In genomic region chr17:70305021-70305420, GRCm38 (mm10) we compare ENCODE assay signal across 21 mouse cellular contexts.
DNase-seq lines count a peak whose midpoint lies in the region; ATAC-seq and TF ChIP-seq lines count a peak whose summit lies in the region.
"Had no signal": no experiment of that assay in that cellular context is flagged by ENCODE, and none has a peak within 500 bp of the region (broad histone marks: within the 10 kb centered on the region; RNA-seq: fewer than 3 reads in every experiment).

No protein-coding gene starts in this region.

- no peak overlapping the region for H3K9ac ChIP-seq in heart, adult 2 months (ENCODE audit: low read depth, low read length)
- H3K9ac ChIP-seq: heart, embryonic 15.5 days; hindbrain, embryonic 14.5 days had no signal

- no peak for TF ChIP-seq POLR2A in cerebellum, adult 2 months (IDR thresholded peaks at IDR 0.05; ENCODE audit: borderline replicate concordance, insufficient read depth, low read length)
- TF ChIP-seq POLR2A in heart, adult 2 months (IDR thresholded peaks at IDR 0.05; ENCODE audit: insufficient read depth, low read depth, low read length), result no peak

- TF ChIP-seq CTCF in cerebellum, adult 2 months (IDR thresholded peaks at IDR 0.05; ENCODE audit: borderline replicate concordance, insufficient read depth, low read depth, low read length), result no peak
- no peak for TF ChIP-seq CTCF in heart, adult 2 months (IDR thresholded peaks at IDR 0.05)

- peak; percentile 84 for ATAC-seq in cerebellum, adult (ENCODE audit: insufficient number of reproducible peaks, low FRiP score, low TSS enrichment)
- ATAC-seq: CD4-positive, CD25-positive, alpha-beta regulatory T cell, adult 4 months; forebrain, embryonic 14.5 days; intestine, embryonic 16.5 days had no signal

- no peak overlapping the region for H3K27ac ChIP-seq in cerebellum, adult 2 months (ENCODE audit: insufficient read depth, low read length)
- H3K27ac ChIP-seq in heart, adult 2 months, result no peak overlapping the region
- H3K27ac ChIP-seq: embryonic facial prominence, embryonic 10.5 days; heart, embryonic 15.5 days; hindbrain, embryonic 14.5 days had no signal

- no peak for TF ChIP-seq EP300 in heart, adult 2 months (IDR thresholded peaks at IDR 0.05; ENCODE audit: insufficient read depth, low read depth, low read length)

- 20% methylated on average over 5 of the region's 5 CpGs for WGBS in cerebellum, adult 2 months
- 76% methylated on average over 5 of the region's 5 CpGs for WGBS in heart, adult 2 months

- intact Hi-C loops in heart, adult 2 months (cut with DNase I), result no loop called here

- no peaks in the 10 kb centered on the region for H3K36me3 ChIP-seq in heart, adult 2 months (ENCODE audit: control insufficient read depth, insufficient read depth, low read length)
- H3K36me3 ChIP-seq: embryonic facial prominence, embryonic 10.5 days; G1E; heart, embryonic 15.5 days had no signal

- no peak overlapping the region for H3K4me3 ChIP-seq in cerebellum, adult 2 months (replicated peaks; ENCODE audit: insufficient read depth, low read depth, low read length)
- no peak overlapping the region for H3K4me3 ChIP-seq in heart, adult 2 months
- H3K4me3 ChIP-seq: embryonic facial prominence, embryonic 10.5 days; heart, embryonic 15.5 days had no signal

- H3K27me3 ChIP-seq in cerebellum, adult 2 months (ENCODE audit: control insufficient read depth, insufficient read depth, low read length), result no peaks in the 10 kb centered on the region
- H3K27me3 ChIP-seq in heart, adult 2 months (ENCODE audit: control insufficient read depth, insufficient read depth, low read length), result no peaks in the 10 kb centered on the region
- H3K27me3 ChIP-seq: heart, embryonic 15.5 days had no signal

- DNase-seq in cerebellum, postnatal 4 days (ENCODE audit: low spot score in 2 of 2), result no peak
- peak; percentile 79 for DNase-seq in brain, adult 2 months (ENCODE audit: low read depth, low spot score)
- peak; percentile 68 to 84 for DNase-seq in cerebellum, adult 2 months
- DNase-seq in cerebellum, postnatal 10 days, result peak; percentile 45 to 67
- DNase-seq in heart, adult 2 months, result no peak
- no peak for DNase-seq in kidney, postnatal 14 days
- DNase-seq in T-cell, adult 2 months (ENCODE audit: low spot score), result no peak
- DNase-seq: adrenal gland, postnatal 10 days; B cell, adult 2 months; gastrocnemius, postnatal 36 days; heart, adult 11 months; heart, postnatal 14 days; kidney, adult 2 months had no signal

- H3K79me2 ChIP-seq in heart, adult 2 months (replicated peaks; ENCODE audit: control insufficient read depth, insufficient read depth, low read length), result no peaks in the 10 kb centered on the region

- H3K4me1 ChIP-seq in cerebellum, adult 2 months (ENCODE audit: control insufficient read depth, insufficient read depth, low read length), result peaks cover 16% of the 10 kb centered on the region
- no peaks in the 10 kb centered on the region for H3K4me1 ChIP-seq in heart, adult 2 months (ENCODE audit: control insufficient read depth, insufficient read depth, low read length)
- H3K4me1 ChIP-seq: heart, embryonic 15.5 days had no signal

Comparison
In these comparisons a context has a peak if more than half of its experiments do, and no peak if none do; other contexts are left out.
1. DNase-seq: peak in brain, adult 2 months (single experiment), cerebellum, adult 2 months (2 of 2) and cerebellum, postnatal 10 days (2 of 2); none in cerebellum, postnatal 4 days (0 of 2), heart, adult 2 months (0 of 2), kidney, postnatal 14 days (single experiment) and T-cell, adult 2 months (single experiment).